Mouse (Mus musculus): ENCODE measurements around the gene Scrg1. TPM values are rescaled to one million over a fixed set of nuclear protein-coding genes. Genes with fewer than 3 reads are reported as not detected.

The Scrg1 gene
- total and polyA plus RNA-seq, 3 experiments = not detected

GRCm38 (mm10) chr8:57512141-57513056, 56.7 kb downstream of the Scrg1 start:
- H3K4me3 ChIP-seq (replicated peaks in 1 of 3; ENCODE audit: low read depth in 2 of 3, low read length in 2 of 3, poor library complexity in 1 of 3) = peak overlapping the region; percentile 88 to 90 (median 88)
- in situ Hi-C loops (cut with MboI; ENCODE audit: low pct_ligation_motif_present, low pct_unique_long_range_greater_than_20kb, low sequenced_read_pairs) (no loop called here), dilution Hi-C loops (cut with MboI; ENCODE audit: extremely low pct_ligation_motif_present, extremely low pct_unique_long_range_greater_than_20kb, low sequenced_read_pairs) (no loop called here)
- peak; percentile 62 for DNase-seq (ENCODE audit: extremely low read depth)
- no peaks in the 10 kb centered on the region for H3K27me3 ChIP-seq (replicated peaks)
- peak overlapping the region; percentile 85 for H3K27ac ChIP-seq (ENCODE audit: insufficient read depth, low read depth)
- peaks cover 2 to 16% of the 10 kb centered on the region in 2 experiments; a peak in 2 of 4 replicates for H3K4me1 ChIP-seq (ENCODE audit: control insufficient read depth in 1 of 2, insufficient read depth in 2 of 2)
- no peaks in the 10 kb centered on the region for H3K9me3 ChIP-seq (replicated peaks; ENCODE audit: low read length)
- H3K36me3 ChIP-seq (replicated peaks in 1 of 2; ENCODE audit: control insufficient read depth in 1 of 2, insufficient read depth in 1 of 2, low read length in 1 of 2) = peaks cover 24 to 35% of the 10 kb centered on the region in 2 experiments
- peak overlapping the region; percentile 100 for H3K9ac ChIP-seq (ENCODE audit: insufficient read depth, low read depth)
- TF ChIP-seq NELFE (IDR thresholded peaks at IDR 0.05; ENCODE audit: low read depth, low read length) = no peak
- no peak for TF ChIP-seq CTCF (conservative IDR thresholded peaks at IDR 0.05 in 1 of 2, IDR thresholded peaks at IDR 0.05 in 1 of 2; ENCODE audit: low read depth in 2 of 2, low read length in 2 of 2)
- TF ChIP-seq RAD21 (IDR thresholded peaks at IDR 0.05; ENCODE audit: low read depth, low read length) = no peak
- TF ChIP-seq MAZ (IDR thresholded peaks at IDR 0.05; ENCODE audit: low read depth, low read length) = no peak
- peak; percentile 83 for TF ChIP-seq IRF4 (IDR thresholded peaks at IDR 0.05; ENCODE audit: low read depth, low read length)
- no peak for TF ChIP-seq NRF1 (IDR thresholded peaks at IDR 0.05; ENCODE audit: low read depth, low read length)
- no peak for TF ChIP-seq BHLHE40 (IDR thresholded peaks at IDR 0.05; ENCODE audit: low read depth, low read length)
- TF ChIP-seq ELF1 (IDR thresholded peaks at IDR 0.05; ENCODE audit: low read depth, low read length) = no peak
- TF ChIP-seq USF1 (IDR thresholded peaks at IDR 0.05; ENCODE audit: low read depth, low read length) = no peak
- TF ChIP-seq EP300 (IDR thresholded peaks at IDR 0.05; ENCODE audit: low read length) = no peak
- TF ChIP-seq ZNF384 (IDR thresholded peaks at IDR 0.05; ENCODE audit: low read depth, low read length) = no peak; the same call in 1 of the 2 replicates
- TF ChIP-seq MXI1 (IDR thresholded peaks at IDR 0.05; ENCODE audit: low read depth, low read length) = no peak
- no peak for TF ChIP-seq CHD2 (IDR thresholded peaks at IDR 0.05; ENCODE audit: low read length)
- TF ChIP-seq TCF12 (IDR thresholded peaks at IDR 0.05; ENCODE audit: low read depth, low read length) = no peak
- TF ChIP-seq JUND (conservative IDR thresholded peaks at IDR 0.05; ENCODE audit: low read depth, low read length) = peak; percentile 41; the same call in 1 of the 2 replicates
- TF ChIP-seq USF2 (conservative IDR thresholded peaks at IDR 0.05; ENCODE audit: low read depth, low read length) = no peak
- no peak for TF ChIP-seq SIN3A (IDR thresholded peaks at IDR 0.05; ENCODE audit: low read length)
- 0 out of 2 replicates have a peak, but pooled peaks have one; percentile 22 for TF ChIP-seq TBP (conservative IDR thresholded peaks at IDR 0.05; ENCODE audit: low read depth, low read length)
- TF ChIP-seq KAT2A (IDR thresholded peaks at IDR 0.05; ENCODE audit: insufficient replicate concordance, low read length) = no peak
- TF ChIP-seq ZMIZ1 (IDR thresholded peaks at IDR 0.05; ENCODE audit: low read depth, low read length) = no peak
- no peak for TF ChIP-seq MAX (IDR thresholded peaks at IDR 0.05; ENCODE audit: low read length)
- peaks cover 23% of the 10 kb centered on the region for H3K79me2 ChIP-seq (replicated peaks; ENCODE audit: control insufficient read depth, extremely low read depth, insufficient read depth, poor library complexity, severe bottlenecking)
- H3K4me2 ChIP-seq (ENCODE audit: insufficient read depth, low read depth, poor library complexity, severe bottlenecking) = peak overlapping the region; percentile 88
